8 mouse cellular contexts compared by ENCODE assay signal in the genomic region with DNA sequence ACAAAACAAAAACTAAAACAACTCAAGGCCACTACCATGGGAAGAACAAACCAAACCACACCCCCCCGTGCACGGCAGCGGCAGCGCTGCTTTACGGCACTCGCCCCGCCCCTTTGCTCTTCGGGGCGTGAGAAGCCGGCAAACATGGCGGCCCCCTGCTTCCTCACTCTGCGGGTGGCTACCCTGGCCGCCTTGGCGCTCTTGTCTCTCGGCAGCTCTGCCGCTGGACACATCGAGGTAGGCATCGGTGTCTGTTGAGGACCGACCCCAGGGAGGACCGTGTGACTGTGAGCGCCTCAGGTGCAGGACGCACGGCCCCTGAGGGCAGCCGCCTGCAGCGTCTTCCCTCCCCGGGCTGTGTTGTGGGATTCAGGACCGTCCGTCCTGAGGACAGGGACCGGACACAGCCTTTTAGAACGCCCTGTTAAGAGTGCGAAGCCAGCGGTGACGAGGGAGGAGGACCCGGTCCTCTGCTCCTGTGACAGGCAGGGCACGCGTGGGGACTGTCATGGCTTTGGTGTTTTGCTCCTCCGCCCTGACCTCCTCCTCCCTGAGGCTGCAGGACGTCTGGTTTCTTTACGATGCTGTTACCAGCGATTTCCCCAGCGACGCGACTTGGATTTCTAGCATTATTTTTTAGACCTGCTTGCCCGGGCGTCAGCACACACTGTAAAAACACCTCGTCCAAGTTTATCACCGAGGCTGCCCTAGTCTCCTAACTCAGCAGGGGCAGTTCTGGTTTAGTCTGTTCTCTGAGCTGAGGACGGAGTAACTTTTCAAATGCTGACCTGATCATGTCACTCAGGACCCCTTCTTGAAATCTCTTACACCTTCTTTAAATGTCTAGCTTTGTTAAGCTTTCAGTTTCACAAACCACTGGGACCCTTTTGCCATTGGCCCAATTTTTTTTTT. TPM values are rescaled to one million over a fixed set of nuclear protein-coding genes. Genes with fewer than 3 reads are reported as not detected.
DNase-seq lines count a peak whose midpoint lies in the region; ATAC-seq and TF ChIP-seq lines count a peak whose summit lies in the region.

A gene (plus strand): TSS at position 110 of the 912 bp plus-strand sequence.

- H3K36me3 ChIP-seq in E14TG2a.4 (ENCODE audit: insufficient read depth, low read length) = 0 out of 2 replicates have a peak, but pooled peaks cover 4% of the 10 kb centered on the region
- no peaks in the 10 kb centered on the region for H3K36me3 ChIP-seq in forebrain, embryonic 13.5 days (ENCODE audit: poor library complexity, severe bottlenecking)
- H3K36me3 ChIP-seq in neural tube, embryonic 15.5 days = no peaks in the 10 kb centered on the region

- H3K9me3 ChIP-seq in E14TG2a.4 (ENCODE audit: low read length) = no peaks in the 10 kb centered on the region
- no peaks in the 10 kb centered on the region for H3K9me3 ChIP-seq in forebrain, embryonic 13.5 days (replicated peaks)
- no peaks in the 10 kb centered on the region for H3K9me3 ChIP-seq in neural tube, embryonic 15.5 days (replicated peaks)

- H3K9ac ChIP-seq in forebrain, embryonic 13.5 days = peak within 1 kb of the TSS; percentile 91
- H3K9ac ChIP-seq in neural tube, embryonic 15.5 days (replicated peaks) = peak within 1 kb of the TSS; percentile 90

- H3K27ac ChIP-seq in forebrain, embryonic 13.5 days = peak within 1 kb of the TSS; percentile 3; the same call in 1 of the 2 replicates
- H3K27ac ChIP-seq in neural tube, embryonic 15.5 days (replicated peaks) = peak within 1 kb of the TSS; percentile 77

- under 1% methylated on average over 47 of the region's 48 CpGs for WGBS in forebrain, embryonic 13.5 days
- under 1% methylated on average over 48 of the region's 48 CpGs for WGBS in neural tube, embryonic 15.5 days

- peak; percentile 89 for DNase-seq in c-Kit-positive CD71-positive TER-119-positive erythroid progenitor cells, embryonic 14.5 days (ENCODE audit: low spot score)
- peak; percentile 92 to 97 for DNase-seq in heart, postnatal 10 days
- peak; percentile 89 for DNase-seq in layer of hippocampus, adult 11-12 months (ENCODE audit: low spot score)
- peak; percentile 90 to 93 for DNase-seq in lung, adult 18-20 months
- peak; percentile 90 for DNase-seq in testis, postnatal 14 days (ENCODE audit: low spot score)

- H3K4me2 ChIP-seq in forebrain, embryonic 13.5 days = peak within 1 kb of the TSS; percentile 84
- H3K4me2 ChIP-seq in neural tube, embryonic 15.5 days = peak within 1 kb of the TSS; percentile 76

- no peaks in the 10 kb centered on the region for H3K27me3 ChIP-seq in E14TG2a.4 (ENCODE audit: insufficient read depth, low read length)
- H3K27me3 ChIP-seq in forebrain, embryonic 13.5 days = 0 out of 2 replicates have a peak, but pooled peaks cover 5% of the 10 kb centered on the region
- no peaks in the 10 kb centered on the region for H3K27me3 ChIP-seq in neural tube, embryonic 15.5 days (replicated peaks)

- peaks cover 11% of the 10 kb centered on the region for H3K4me1 ChIP-seq in E14TG2a.4 (replicated peaks; ENCODE audit: low read depth, low read length)
- H3K4me1 ChIP-seq in forebrain, embryonic 13.5 days = peaks cover 11% of the 10 kb centered on the region
- peaks cover 11% of the 10 kb centered on the region for H3K4me1 ChIP-seq in neural tube, embryonic 15.5 days

- H3K4me3 ChIP-seq in E14TG2a.4 (replicated peaks; ENCODE audit: low read length) = peak within 1 kb of the TSS; percentile 99
- peak within 1 kb of the TSS; percentile 97 for H3K4me3 ChIP-seq in forebrain, embryonic 13.5 days
- peak within 1 kb of the TSS; percentile 98 for H3K4me3 ChIP-seq in neural tube, embryonic 15.5 days (replicated peaks)

- intact Hi-C loops in heart, postnatal 10 days (cut with DNase I) = no loop called here

- no peak for TF ChIP-seq CTCF in E14TG2a.4 (conservative IDR thresholded peaks at IDR 0.05; ENCODE audit: low read length)

- ATAC-seq in forebrain, embryonic 13.5 days = peak; percentile 96
- peak; percentile 92 for ATAC-seq in neural tube, embryonic 15.5 days (ENCODE audit: low FRiP score)

RNA-seq across cellular contexts. Expression of the gene that starts here (rescaled TPM):
- 28.8 and 29.0 TPM in 2 replicates for polyA plus RNA-seq in forebrain, embryonic 13.5 days (2015; fragmentation: Nextera tagmentation; extraction: Ambion mirVana)
- 10 to 100 TPM; 30.9 to 31.7 TPM for total RNA-seq in heart, postnatal 10 days (2021)
- 47.2 and 56.7 TPM in 2 replicates for polyA plus RNA-seq in neural tube, embryonic 15.5 days (2015; fragmentation: Nextera tagmentation; extraction: Ambion mirVana)

Comparison
In these comparisons a context has a peak if more than half of its experiments do, and no peak if none do; other contexts are left out.
1. Peak in every context shown above with its lines: DNase-seq, ATAC-seq, H3K4me3 ChIP-seq and H3K27ac ChIP-seq.